Mouse (Mus musculus) embryo, embryonic 10 days (tissue): ENCODE data around the gene Olfr259.

Experiments
- DNase-seq: peaks from one replicate; pipeline ENCODE4 v3.0.0-alpha.2; 2015; ENCODE audit warnings: low spot score

Olfr259 gene

DNA sequence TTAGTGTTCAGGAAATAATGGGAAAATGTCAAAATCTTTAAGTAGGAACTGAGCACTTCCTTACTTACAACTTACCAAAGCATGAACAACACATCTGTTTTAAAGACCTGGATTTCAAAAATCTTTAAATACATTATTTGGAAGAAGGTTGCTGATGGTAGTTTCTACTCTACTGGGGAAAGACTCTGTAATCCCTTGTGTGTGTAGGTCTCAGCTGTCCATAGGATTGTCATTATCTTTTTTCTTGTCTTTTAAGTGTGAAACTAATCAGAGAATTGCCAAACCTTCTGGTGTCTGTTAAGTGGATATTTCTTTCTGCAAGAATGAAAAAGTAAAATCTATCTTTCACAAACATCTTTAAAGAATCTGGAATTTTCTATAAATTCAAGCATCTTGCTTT lies at the start of gene Olfr259:
TSS of gene Olfr259 (minus strand) at position 101 of the 400 bp plus-strand sequence.
- no peak for DNase-seq

DNA sequence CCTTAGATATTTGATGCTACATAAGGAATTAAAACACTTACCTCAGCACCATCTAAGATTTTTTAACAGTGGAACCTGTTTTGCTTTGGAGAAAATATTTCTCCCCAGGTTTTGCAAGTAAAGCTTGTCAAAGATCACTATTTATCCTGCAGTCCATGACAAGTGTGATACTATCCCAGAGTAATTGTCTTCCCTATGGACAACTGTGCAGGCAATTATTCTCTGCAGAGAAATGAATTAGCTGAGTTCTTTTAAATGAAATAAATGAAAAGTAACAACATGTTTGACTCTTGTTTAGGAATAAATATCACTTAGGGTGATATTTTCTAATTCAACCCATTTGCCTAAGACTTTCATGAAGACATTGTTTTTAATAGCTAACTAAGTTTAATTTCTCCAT lies 38.2 kb upstream of the Olfr259 start, which contains the start of gene Olfr1111:
TSS of gene Olfr1111 (minus strand) at position 101 of the 400 bp plus-strand sequence.
- no peak for DNase-seq

DNA sequence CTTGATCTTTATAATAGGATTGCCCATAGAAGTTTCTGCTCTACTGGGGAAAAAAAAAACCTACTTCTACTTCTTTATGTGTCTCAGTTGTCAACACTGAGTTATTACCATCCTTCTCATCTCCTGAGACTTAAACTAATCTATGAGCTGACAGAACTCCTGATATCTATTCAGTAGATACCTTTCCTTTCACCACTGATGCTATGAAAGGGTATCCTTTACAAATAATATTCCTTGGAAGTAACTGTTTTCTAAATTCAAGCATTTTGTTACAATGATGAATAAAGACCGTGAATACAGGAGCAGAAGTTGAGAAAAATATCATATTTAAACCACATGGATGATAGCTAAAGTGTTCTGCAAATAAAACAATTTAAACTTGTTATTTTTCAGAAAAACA lies 25.8 kb upstream of the Olfr259 start, which contains the start of gene Olfr1110:
TSS of gene Olfr1110 (minus strand) at position 101 of the 400 bp plus-strand sequence.
- no peak for DNase-seq

DNA sequence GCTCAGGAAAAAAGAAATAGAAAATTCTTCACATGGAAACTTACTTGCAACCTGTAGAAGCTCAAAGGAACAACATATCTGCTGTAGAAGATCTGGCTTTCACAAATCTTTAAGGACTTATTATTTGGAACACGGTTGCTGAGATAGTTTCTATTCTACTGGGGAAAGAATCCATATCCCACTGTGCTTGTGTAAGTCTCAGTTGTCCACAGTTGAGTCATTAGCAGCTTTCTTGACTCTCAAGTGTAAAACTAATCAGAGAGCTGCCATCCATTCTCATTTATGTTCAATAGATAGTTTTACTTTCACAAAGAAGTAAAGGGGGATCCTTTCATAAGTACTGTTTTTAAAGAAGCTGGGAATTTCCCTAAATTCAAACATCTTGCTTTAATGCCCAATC lies 18.5 kb downstream of the Olfr259 start, which contains the start of gene Olfr1109:
TSS of gene Olfr1109 (minus strand) at position 101 of the 400 bp plus-strand sequence.
- DNase-seq = no peak

DNA sequence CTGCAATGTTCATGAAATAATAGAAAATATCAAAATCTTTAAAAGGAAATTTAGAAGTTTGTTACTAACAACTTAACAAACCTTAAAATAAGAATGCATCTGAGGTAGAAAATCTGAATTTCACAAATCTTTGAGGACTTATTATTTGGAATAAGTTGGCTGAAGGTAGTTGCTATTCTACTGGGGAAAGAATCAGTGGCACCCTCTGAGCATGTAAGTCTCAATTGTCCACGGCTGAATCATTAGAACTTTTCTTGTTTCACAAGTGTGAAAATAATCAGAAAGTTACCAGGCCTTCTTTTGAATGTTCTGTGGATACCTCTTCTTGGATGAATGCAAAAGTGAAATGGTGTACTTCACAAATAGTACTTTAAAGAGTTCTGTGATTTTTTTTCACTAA lies 38.6 kb downstream of the Olfr259 start, which contains the start of gene Olfr1107:
TSS of gene Olfr1107 (minus strand) at position 101 of the 400 bp plus-strand sequence.
- no peak for DNase-seq
